Mouse (Mus musculus): ENCODE measurements around the gene Slc26a6. TPM values are rescaled to one million over a fixed set of nuclear protein-coding genes. Genes with fewer than 3 reads are reported as not detected.

Gene Slc26a6
- total RNA-seq, 2 experiments from 2014 or later: 18.1 to 24.3 TPM

DNA sequence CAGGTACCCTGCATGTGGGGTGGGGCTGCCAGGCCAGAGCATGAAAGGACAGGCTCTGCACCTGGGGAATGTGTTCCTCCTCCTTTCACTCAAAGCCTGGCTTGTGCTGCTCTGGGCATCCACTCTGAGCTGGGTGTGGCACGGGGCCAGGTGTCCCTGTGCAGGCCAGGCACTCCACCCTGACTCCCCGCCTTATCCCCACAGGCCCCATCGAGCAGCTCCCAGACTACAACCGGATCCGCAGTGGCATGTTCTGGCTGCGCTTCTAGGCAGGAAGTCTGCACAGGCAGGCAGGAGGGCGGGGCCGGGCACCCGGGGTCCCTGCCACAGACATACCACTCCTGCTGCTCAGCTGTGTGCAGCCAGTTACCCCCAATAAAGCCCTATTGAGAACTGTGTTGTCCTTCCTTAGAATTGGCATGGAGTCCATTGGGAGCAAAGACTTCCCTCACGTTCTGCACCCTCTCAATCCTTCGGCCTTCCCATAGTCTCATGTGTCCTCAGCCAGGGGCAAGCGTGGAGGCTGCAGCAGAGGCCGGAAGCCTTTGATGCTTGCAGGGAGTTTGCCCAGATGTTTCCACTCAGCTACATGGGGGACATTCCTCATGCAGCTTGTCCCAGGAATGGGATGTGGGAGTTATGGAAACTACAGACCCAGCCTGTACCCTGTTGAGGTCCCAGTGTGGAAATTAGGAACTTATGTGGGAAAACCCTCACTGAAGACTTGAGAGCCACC lies 96.3 kb downstream of the Slc26a6 start:
- no peak for DNase-seq (ENCODE audit: low spot score in 2 of 2)
- intact Hi-C loops (cut with DNase I): no loop called here

DNA sequence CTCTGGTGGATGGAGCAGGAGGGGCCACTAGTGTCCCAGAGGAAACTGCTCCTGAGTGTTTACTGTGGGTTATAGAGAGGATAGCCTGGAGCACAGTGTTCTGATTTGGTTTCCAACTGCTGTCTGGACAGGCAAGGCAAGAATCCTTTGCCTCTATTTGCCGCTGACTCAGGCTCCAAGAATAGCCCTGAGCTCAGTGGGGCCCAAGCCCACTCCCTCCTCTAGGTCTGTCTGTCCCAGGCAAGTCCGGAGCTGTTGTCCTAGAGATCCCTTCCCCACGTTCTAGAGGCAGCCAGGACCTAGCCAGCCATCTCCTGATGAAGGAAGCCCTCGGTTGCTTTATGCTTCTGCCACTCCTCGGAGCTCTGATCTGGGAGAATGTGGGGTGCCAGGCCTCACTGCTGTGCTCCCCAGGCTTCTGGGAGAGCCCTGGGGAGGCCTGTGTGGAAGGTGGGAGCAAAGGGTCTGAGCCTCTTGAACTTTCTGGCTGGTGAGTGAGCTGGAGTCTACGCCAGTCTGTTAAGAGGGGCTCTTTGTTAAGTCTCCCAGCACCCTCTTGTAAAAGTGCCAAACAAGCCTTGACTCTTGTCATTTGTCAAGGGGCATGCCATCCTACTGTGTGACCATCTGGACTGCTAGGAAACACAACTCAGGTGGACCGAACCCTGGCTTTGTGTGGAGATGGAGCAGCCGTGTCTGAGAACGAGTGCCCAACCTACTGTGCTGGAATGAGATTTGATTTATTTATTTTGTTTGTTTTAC lies 97.1 kb downstream of the Slc26a6 start:
- DNase-seq (ENCODE audit: low spot score in 2 of 2): no peak
- intact Hi-C loops (cut with DNase I): no loop called here

DNA sequence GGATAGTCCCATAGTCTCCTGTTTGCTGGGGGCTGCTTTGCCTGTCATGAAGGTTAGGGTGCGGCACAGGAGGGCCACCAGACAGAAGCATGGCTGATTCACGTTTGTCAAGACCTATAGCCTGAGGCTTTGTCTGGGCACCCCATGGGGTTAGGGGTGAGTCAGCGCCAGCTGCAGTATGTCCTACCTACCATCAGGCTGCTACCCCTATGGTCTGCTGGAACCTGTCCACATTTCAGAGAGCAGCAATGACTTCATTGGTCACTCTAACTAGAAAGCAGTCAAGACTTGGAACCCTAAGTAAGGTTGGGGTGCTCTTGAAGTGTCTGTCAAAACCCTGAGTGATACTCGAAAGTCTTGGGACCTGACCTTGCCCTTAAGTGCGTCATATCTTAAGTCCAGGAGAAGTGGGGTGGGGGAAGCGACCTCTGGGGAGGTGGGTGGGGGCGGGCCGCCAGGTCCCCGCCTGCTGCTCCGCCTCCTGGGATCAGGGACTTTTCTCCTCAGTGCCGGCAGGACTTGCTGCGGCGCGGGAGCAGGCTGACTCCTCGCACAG lies 100.1 kb downstream of the Slc26a6 start, which contains the start of gene Col7a1:
Gene Col7a1, plus strand, starts transcription at position 506 of the 556 bp plus-strand sequence.
- intact Hi-C loops (cut with DNase I): no loop called here
- no peak for DNase-seq (ENCODE audit: low spot score in 2 of 2)

DNA sequence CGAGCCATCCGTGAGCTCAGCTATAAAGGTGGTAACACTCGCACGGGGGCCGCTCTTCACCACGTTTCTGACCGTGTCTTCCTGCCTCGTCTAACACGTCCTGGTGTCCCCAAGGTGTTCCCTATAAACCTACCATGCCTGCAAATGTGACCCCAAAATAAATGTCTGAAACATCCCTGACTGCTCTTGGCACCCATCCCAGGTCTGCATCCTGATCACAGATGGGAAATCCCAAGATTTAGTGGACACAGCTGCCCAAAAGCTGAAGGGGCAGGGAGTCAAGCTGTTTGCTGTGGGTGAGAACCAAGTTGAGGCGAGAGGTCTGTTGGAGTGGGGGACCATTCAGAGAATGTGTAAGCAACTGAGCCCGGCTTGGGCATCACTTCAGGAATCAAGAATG lies 102.2 kb downstream of the Slc26a6 start:
- DNase-seq (ENCODE audit: low spot score in 2 of 2): no peak
- intact Hi-C loops (cut with DNase I): no loop called here

DNA sequence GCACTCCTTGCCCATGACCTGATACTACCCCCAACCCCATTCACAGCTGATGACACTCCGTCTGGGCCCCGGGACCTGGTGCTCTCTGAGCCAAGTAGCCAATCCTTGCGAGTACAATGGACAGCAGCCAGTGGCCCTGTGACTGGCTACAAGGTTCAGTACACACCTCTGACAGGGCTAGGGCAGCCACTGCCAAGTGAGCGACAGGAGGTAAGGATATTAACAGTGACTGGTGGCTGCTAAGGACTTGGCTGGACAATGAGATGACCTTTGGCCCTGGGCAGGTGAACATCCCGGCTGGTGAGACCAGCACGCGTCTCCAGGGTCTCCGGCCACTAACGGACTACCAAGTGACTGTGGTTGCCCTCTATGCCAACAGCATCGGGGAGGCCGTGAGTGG lies 102.8 kb downstream of the Slc26a6 start:
- no peak for DNase-seq (ENCODE audit: low spot score in 2 of 2)
- intact Hi-C loops (cut with DNase I): no loop called here

Small RNAs within 50 kb of the gene (microRNA-seq; reads per million reads assigned to microRNA genes)
- not detected for gene Gm23156

Other genes starting within 250 kb of the Slc26a6 start
- gene Arih2, start 203.9 kb upstream of the Slc26a6 start, total RNA-seq (2021): 10 to 100 TPM; 49.5 to 53.5 TPM
- 10 to 100 TPM; 11.8 to 14.1 TPM for gene Slc25a20, start 191.2 kb upstream of the Slc26a6 start, total RNA-seq (2021)
- gene Prkar2a, start 164.0 kb upstream of the Slc26a6 start, total RNA-seq (2021): 10 to 100 TPM; 45.8 to 49.2 TPM
- 100 to 1,000 TPM; 155 to 158 TPM for gene Ip6k2, start 69.5 kb upstream of the Slc26a6 start, total RNA-seq (2021)
- gene Nckipsd, start 44.9 kb upstream of the Slc26a6 start, total RNA-seq (2021): 10 to 100 TPM; 56.0 to 60.6 TPM
- gene Celsr3, start 27.0 kb upstream of the Slc26a6 start, total RNA-seq (2021): 10 to 100 TPM; 43.4 to 74.0 TPM
- under 1 TPM in 1 of 2 experiments, not detected in 1; 0.59 TPM for gene Tmem89, start 61.3 kb downstream of the Slc26a6 start, total RNA-seq (2021)
- 100 to 1,000 TPM; 349 to 409 TPM for gene Uqcrc1, start 83.3 kb downstream of the Slc26a6 start, total RNA-seq (2021)
- 1 to 10 TPM; 1.4 to 5.5 TPM for gene Col7a1, start 100.3 kb downstream of the Slc26a6 start, total RNA-seq (2021)
- gene Ucn2, start 132.7 kb downstream of the Slc26a6 start, total RNA-seq (2021): under 1 TPM in 1 of 2 experiments, not detected in 1; 0.70 TPM
- gene Pfkfb4, start 138.5 kb downstream of the Slc26a6 start, total RNA-seq (2021): 10 to 100 TPM; 12.7 to 18.2 TPM
- 10 to 100 TPM; 63.9 to 74.8 TPM for gene Shisa5, start 185.3 kb downstream of the Slc26a6 start, total RNA-seq (2021)
- 10 to 100 TPM; 12.5 to 15.7 TPM for gene Trex1, start 206.5 kb downstream of the Slc26a6 start, total RNA-seq (2021)
- 10 to 100 TPM; 26.6 to 34.1 TPM for gene Atrip, start 220.8 kb downstream of the Slc26a6 start, total RNA-seq (2021)
- gene Ccdc51, start 229.2 kb downstream of the Slc26a6 start, total RNA-seq (2021): 1 to 10 TPM; 7.2 to 8.1 TPM
- gene Tma7, start 229.3 kb downstream of the Slc26a6 start, total RNA-seq (2021): 100 to 1,000 TPM; 348 to 352 TPM
- 10 to 100 TPM; 60.3 to 77.9 TPM for gene Plxnb1, start 242.1 kb downstream of the Slc26a6 start, total RNA-seq (2021)

All from left cerebral cortex, postnatal 36 days (tissue).